Mouse (Mus musculus): ENCODE measurements around the gene Ttc38. TPM values are rescaled to one million over a fixed set of nuclear protein-coding genes. Genes with fewer than 3 reads are reported as not detected.

Ttc38 gene
- polyA plus RNA-seq, 1 experiment from 2014 or later = 8.6 TPM

DNA sequence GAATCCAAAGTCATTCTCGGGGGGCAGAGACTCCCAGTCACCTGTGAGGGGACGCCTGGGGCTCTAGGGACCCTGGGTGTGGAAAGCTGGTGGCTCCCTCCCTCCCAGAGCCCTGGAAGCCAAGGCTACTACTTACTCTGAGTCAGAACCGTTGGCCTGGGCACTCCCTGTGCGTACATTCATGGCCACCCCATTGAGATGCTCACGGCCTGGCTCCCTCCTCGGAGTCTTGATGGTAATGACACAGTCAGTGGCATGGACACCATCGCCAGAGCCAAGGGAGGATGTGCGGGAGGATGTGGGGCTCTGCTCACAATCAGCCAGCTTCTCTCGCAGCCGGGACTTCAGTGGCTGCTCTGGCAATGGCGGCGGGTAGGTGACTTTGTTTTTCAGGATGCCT is 68.7 kb downstream of the Ttc38 start:
- no peak for ATAC-seq
- WGBS = 85% methylated on average over 12 of the region's 12 CpGs

DNA sequence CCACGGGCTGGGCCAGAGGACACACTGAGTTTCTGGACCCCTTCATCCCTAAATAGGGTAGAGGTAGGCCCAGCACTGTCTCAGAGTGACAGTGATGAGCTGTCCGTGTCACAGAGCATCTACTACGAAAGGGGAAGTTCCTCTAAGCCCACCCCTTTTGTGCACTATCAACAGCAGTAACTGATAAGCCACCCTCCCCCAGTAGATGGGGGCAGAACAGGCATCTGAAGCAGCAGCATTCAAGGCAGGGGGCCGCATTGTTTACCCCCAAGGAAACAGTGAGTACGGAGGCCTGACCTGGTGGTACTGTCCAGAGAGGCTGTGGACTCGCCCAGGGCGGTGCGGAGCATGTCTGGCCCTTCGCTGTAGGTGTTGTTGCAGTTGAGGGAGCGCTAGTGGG is 70.4 kb downstream of the Ttc38 start:
- no peaks in the 10 kb centered on the region for H3K27me3 ChIP-seq (replicated peaks; ENCODE audit: control insufficient read depth, insufficient read depth, low read length)
- H3K9me3 ChIP-seq (ENCODE audit: control insufficient read depth) = no peaks in the 10 kb centered on the region
- no peak overlapping the region for H3K4me3 ChIP-seq (ENCODE audit: low read depth, low read length)
- no peak for TF ChIP-seq CTCF (IDR thresholded peaks at IDR 0.05; ENCODE audit: low read depth)
- H3K4me2 ChIP-seq (replicated peaks; ENCODE audit: low read depth) = no peak overlapping the region
- H3K9ac ChIP-seq (ENCODE audit: low read depth, low read length) = no peak overlapping the region
- H3K36me3 ChIP-seq (ENCODE audit: control insufficient read depth, insufficient read depth) = peaks cover 8% of the 10 kb centered on the region
- 77% methylated on average over 10 of the region's 10 CpGs for WGBS
- no peak for ATAC-seq
- H3K4me1 ChIP-seq (replicated peaks; ENCODE audit: control insufficient read depth, insufficient read depth, low read length) = no peaks in the 10 kb centered on the region
- no peak overlapping the region for H3K27ac ChIP-seq (ENCODE audit: low read depth, low read length)

More for the DNA sequence above, 68.7 kb downstream of the Ttc38 start:
- H3K27ac ChIP-seq (ENCODE audit: low read depth, low read length) = no peak overlapping the region
- H3K9me3 ChIP-seq (ENCODE audit: control insufficient read depth) = no peaks in the 10 kb centered on the region
- H3K27me3 ChIP-seq (replicated peaks; ENCODE audit: control insufficient read depth, insufficient read depth, low read length) = no peaks in the 10 kb centered on the region
- H3K4me1 ChIP-seq (replicated peaks; ENCODE audit: control insufficient read depth, insufficient read depth, low read length) = no peaks in the 10 kb centered on the region
- TF ChIP-seq CTCF (IDR thresholded peaks at IDR 0.05; ENCODE audit: low read depth) = no peak
- H3K4me3 ChIP-seq (ENCODE audit: low read depth, low read length) = no peak overlapping the region
- no peak overlapping the region for H3K4me2 ChIP-seq (replicated peaks; ENCODE audit: low read depth)
- H3K9ac ChIP-seq (ENCODE audit: low read depth, low read length) = no peak overlapping the region
- peaks cover 17% of the 10 kb centered on the region for H3K36me3 ChIP-seq (ENCODE audit: control insufficient read depth, insufficient read depth)

DNA sequence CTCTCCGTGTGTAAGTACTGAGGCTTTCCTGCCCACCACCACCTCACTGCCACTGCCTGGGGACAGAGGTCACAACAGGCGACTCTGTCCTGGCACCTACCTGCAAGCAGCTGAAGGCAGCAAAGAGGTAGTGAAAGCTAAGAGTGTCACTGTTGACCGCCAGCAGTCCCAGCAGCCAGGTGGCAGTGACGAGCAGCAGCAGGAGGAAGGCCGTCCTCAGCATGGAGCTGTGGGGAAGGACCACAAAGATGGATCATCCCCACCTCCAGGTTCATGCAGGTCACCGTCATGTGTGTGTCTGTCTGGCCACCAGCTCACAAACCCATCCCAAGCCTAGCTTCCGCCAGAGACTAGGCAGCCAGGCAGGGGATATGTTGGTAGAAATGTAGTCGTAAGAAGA is 71.7 kb downstream of the Ttc38 start:
- Histone ChIP-seq H3K4me3 (ENCODE audit: low read depth, low read length) (no peak overlapping the region), H3K27me3 (replicated peaks; ENCODE audit: control insufficient read depth, insufficient read depth, low read length) (no peaks in the 10 kb centered on the region), H3K36me3 (ENCODE audit: control insufficient read depth, insufficient read depth) (no peaks in the 10 kb centered on the region; the same call in 1 of the 2 replicates), H3K4me2 (replicated peaks; ENCODE audit: low read depth) (no peak overlapping the region), H3K4me1 (replicated peaks; ENCODE audit: control insufficient read depth, insufficient read depth, low read length) (peaks cover 3% of the 10 kb centered on the region; the same call in 1 of the 2 replicates), H3K9ac (ENCODE audit: low read depth, low read length) (no peak overlapping the region), H3K27ac (ENCODE audit: low read depth, low read length) (no peak overlapping the region), H3K9me3 (ENCODE audit: control insufficient read depth) (no peaks in the 10 kb centered on the region)
- peak; percentile 88 for TF ChIP-seq CTCF (IDR thresholded peaks at IDR 0.05; ENCODE audit: low read depth)
- no peak for ATAC-seq
- 65% methylated on average over 8 of the region's 8 CpGs for WGBS

Other genes with a start within 250 kb of the Ttc38 start
- 0.14 and 0.27 TPM in 2 replicates for gene Wnt7b, start 249.8 kb upstream of the Ttc38 start, polyA plus RNA-seq (2015; fragmentation: Nextera tagmentation; extraction: Ambion mirVana)
- gene Ppara, start 97.3 kb upstream of the Ttc38 start, polyA plus RNA-seq (2015; fragmentation: Nextera tagmentation; extraction: Ambion mirVana) = 14.3 and 21.0 TPM in 2 replicates
- gene Cdpf1, start 20.6 kb upstream of the Ttc38 start, polyA plus RNA-seq (2015; fragmentation: Nextera tagmentation; extraction: Ambion mirVana) = 48.6 and 49.9 TPM in 2 replicates
- 0.07 and 0.12 TPM in 2 replicates for gene Pkdrej, start 10.6 kb upstream of the Ttc38 start, polyA plus RNA-seq (2015; fragmentation: Nextera tagmentation; extraction: Ambion mirVana)
- 4.2 and 4.6 TPM in 2 replicates for gene Gtse1, start 27.4 kb downstream of the Ttc38 start, polyA plus RNA-seq (2015; fragmentation: Nextera tagmentation; extraction: Ambion mirVana)
- 13.6 and 14.4 TPM in 2 replicates for gene Trmu, start 47.0 kb downstream of the Ttc38 start, polyA plus RNA-seq (2015; fragmentation: Nextera tagmentation; extraction: Ambion mirVana)
- gene Celsr1, start 201.5 kb downstream of the Ttc38 start, polyA plus RNA-seq (2015; fragmentation: Nextera tagmentation; extraction: Ambion mirVana) = 0.33 and 0.39 TPM in 2 replicates
- gene Gramd4, start 225.4 kb downstream of the Ttc38 start, polyA plus RNA-seq (2015; fragmentation: Nextera tagmentation; extraction: Ambion mirVana) = 5.6 and 6.4 TPM in 2 replicates